Mouse (Mus musculus) hindbrain, embryonic 12.5 days (tissue): ENCODE measurements at regions not wholly inside any gene's neighbourhood (a gene's known extent, or its start where the extent isn't known, plus 50 kb on each side); places are given as distances from the start of the nearest gene placed in this dataset.

Experiments used
- ATAC-seq: fragments of 200-750 bp; cut with Nextera tagmentation; 2 replicates; pipeline ENCODE4 v1.8.0; 2017; ENCODE audit warnings: moderate TSS enrichment; ENCODE audit not compliant: low FRiP score
- H3K27ac ChIP-seq: fragments of 300-500 bp; sonication (generic); 2 replicates; pipeline ENCODE4 v1.5.1; 2016; ENCODE audit warnings: mild to moderate bottlenecking
- H3K27me3 ChIP-seq: fragments of 300-500 bp; sonication (generic); 2 replicates; pipeline ENCODE4 v1.6.1; 2016; ENCODE audit warnings: mild to moderate bottlenecking
- H3K36me3 ChIP-seq: fragments of 300-500 bp; sonication (generic); 2 replicates; pipeline ENCODE4 v1.6.1; 2016; ENCODE audit warnings: mild to moderate bottlenecking
- H3K4me1 ChIP-seq: fragments of 300-500 bp; sonication (generic); 2 replicates; pipeline ENCODE4 v1.6.1; 2016
- H3K4me2 ChIP-seq: fragments of 300-500 bp; sonication (generic); replicated peaks from 2 replicates; pipeline ENCODE4 v1.6.1; 2016; ENCODE audit warnings: mild to moderate bottlenecking
- H3K4me3 ChIP-seq: fragments of 300-500 bp; sonication (generic); 2 replicates; pipeline ENCODE4 v1.5.1; 2016; ENCODE audit warnings: mild to moderate bottlenecking
- H3K9ac ChIP-seq: fragments of 300-500 bp; sonication (generic); 2 replicates; pipeline ENCODE4 v1.6.1; 2016; ENCODE audit warnings: mild to moderate bottlenecking, moderate library complexity
- H3K9me3 ChIP-seq: fragments of 300-500 bp; sonication (generic); replicated peaks from 2 replicates; pipeline ENCODE4 v1.6.1; 2016; ENCODE audit warnings: mild to moderate bottlenecking
- WGBS: fragments of 180-500 bp; shearing (Covaris S2); methylation state at CpG from one replicate; pipeline ENCODE4 v1.1.7; 2016; 5-methylcytosine and 5-hydroxymethylcytosine counted together

GRCm38 (mm10) chr19:21989857-21990256 is 149.0 kb upstream of the Trpm3 start:
- Histone ChIP-seq H3K9ac (no peak overlapping the region), H3K27me3 (no peaks in the 10 kb centered on the region), H3K4me3 (no peak overlapping the region), H3K4me2 (no peak overlapping the region), H3K27ac (no peak overlapping the region), H3K36me3 (no peaks in the 10 kb centered on the region), H3K4me1 (no peaks in the 10 kb centered on the region), H3K9me3 (no peaks in the 10 kb centered on the region)
- 85% methylated on average over 4 of the region's 4 CpGs for whole genome bisulfite sequencing
- ATAC-seq, result no peak

GRCm38 (mm10) chr19:21990970-21991369 is 147.9 kb upstream of the Trpm3 start:
- Histone ChIP-seq H3K4me3 (no peak overlapping the region), H3K27ac (no peak overlapping the region), H3K27me3 (no peaks in the 10 kb centered on the region), H3K36me3 (no peaks in the 10 kb centered on the region), H3K9me3 (no peaks in the 10 kb centered on the region), H3K4me2 (no peak overlapping the region), H3K4me1 (no peaks in the 10 kb centered on the region), H3K9ac (no peak overlapping the region)
- ATAC-seq, result no peak
- WGBS, result 89% methylated on average over 4 of the region's 4 CpGs

- Histone ChIP-seq H3K4me2 (no peak overlapping the region), H3K9me3 (no peaks in the 10 kb centered on the region), H3K27ac (no peak overlapping the region), H3K4me3 (no peak overlapping the region), H3K36me3 (no peaks in the 10 kb centered on the region), H3K4me1 (no peaks in the 10 kb centered on the region), H3K9ac (no peak overlapping the region), H3K27me3 (no peaks in the 10 kb centered on the region)
- no peak for ATAC-seq
Measured at GRCm38 (mm10) chr19:21991413-21991812, 147.4 kb upstream of the Trpm3 start.

- Histone ChIP-seq H3K9ac (no peak overlapping the region), H3K9me3 (no peaks in the 10 kb centered on the region), H3K27me3 (no peaks in the 10 kb centered on the region), H3K4me3 (no peak overlapping the region), H3K27ac (no peak overlapping the region), H3K4me2 (no peak overlapping the region), H3K4me1 (no peaks in the 10 kb centered on the region), H3K36me3 (no peaks in the 10 kb centered on the region)
- 80% methylated on average over 5 of the region's 5 CpGs for WGBS
- ATAC-seq, result no peak
Measured at GRCm38 (mm10) chr19:21999621-22000020, 139.2 kb upstream of the Trpm3 start.

GRCm38 (mm10) chr19:22008053-22008935 is 130.6 kb upstream of the Trpm3 start:
- Histone ChIP-seq H3K9me3 (no peaks in the 10 kb centered on the region), H3K27me3 (no peaks in the 10 kb centered on the region), H3K4me1 (no peaks in the 10 kb centered on the region), H3K4me3 (no peak overlapping the region), H3K27ac (no peak overlapping the region), H3K9ac (no peak overlapping the region), H3K4me2 (no peak overlapping the region), H3K36me3 (no peaks in the 10 kb centered on the region)
- WGBS, result 79% methylated on average over 13 of the region's 13 CpGs
- peak; percentile 67; the same call in 1 of the 2 replicates for ATAC-seq

- Histone ChIP-seq H3K4me1 (no peaks in the 10 kb centered on the region), H3K9ac (no peak overlapping the region), H3K36me3 (no peaks in the 10 kb centered on the region), H3K27ac (no peak overlapping the region), H3K27me3 (no peaks in the 10 kb centered on the region), H3K4me3 (no peak overlapping the region), H3K9me3 (no peaks in the 10 kb centered on the region), H3K4me2 (no peak overlapping the region)
- 0 out of 2 replicates have a peak, but pooled peaks have one; percentile 26 for ATAC-seq
- WGBS, result 66% methylated on average over 5 of the region's 5 CpGs
Measured at GRCm38 (mm10) chr19:22010239-22010638, 128.6 kb upstream of the Trpm3 start.

- no peak overlapping the region for H3K4me2 ChIP-seq
- no peak overlapping the region for H3K27ac ChIP-seq
- 88% methylated on average over 3 of the region's 3 CpGs for WGBS
- ATAC-seq, result no peak
- no peaks in the 10 kb centered on the region for H3K4me1 ChIP-seq
- no peaks in the 10 kb centered on the region for H3K27me3 ChIP-seq
- no peak overlapping the region for H3K9ac ChIP-seq
- no peaks in the 10 kb centered on the region for H3K9me3 ChIP-seq
- no peaks in the 10 kb centered on the region for H3K36me3 ChIP-seq
- H3K4me3 ChIP-seq, result no peak overlapping the region
Measured at GRCm38 (mm10) chr19:22015854-22016610, 122.8 kb upstream of the Trpm3 start.

GRCm38 (mm10) chr19:22017425-22017824 is 121.4 kb upstream of the Trpm3 start:
- WGBS, result 80% methylated on average over 2 of the region's 2 CpGs
- Histone ChIP-seq H3K4me2 (no peak overlapping the region), H3K9me3 (no peaks in the 10 kb centered on the region), H3K9ac (no peak overlapping the region), H3K4me3 (no peak overlapping the region), H3K27ac (no peak overlapping the region), H3K36me3 (no peaks in the 10 kb centered on the region), H3K4me1 (no peaks in the 10 kb centered on the region), H3K27me3 (no peaks in the 10 kb centered on the region)
- ATAC-seq, result no peak

- no peak overlapping the region for H3K4me2 ChIP-seq
- no peak overlapping the region for H3K4me3 ChIP-seq
- ATAC-seq, result no peak
- H3K36me3 ChIP-seq, result no peaks in the 10 kb centered on the region
- no peak overlapping the region for H3K27ac ChIP-seq
- no peaks in the 10 kb centered on the region for H3K4me1 ChIP-seq
- no peaks in the 10 kb centered on the region for H3K9me3 ChIP-seq
- no peak overlapping the region for H3K9ac ChIP-seq
- H3K27me3 ChIP-seq, result no peaks in the 10 kb centered on the region
Measured at GRCm38 (mm10) chr19:22027577-22027976, 111.3 kb upstream of the Trpm3 start.

- 76% methylated on average over 6 of the region's 6 CpGs for WGBS
- ATAC-seq, result no peak
- no peak overlapping the region for H3K27ac ChIP-seq
- no peaks in the 10 kb centered on the region for H3K36me3 ChIP-seq
- H3K4me1 ChIP-seq, result no peaks in the 10 kb centered on the region
- no peak overlapping the region for H3K4me2 ChIP-seq
- H3K4me3 ChIP-seq, result no peak overlapping the region
- H3K9me3 ChIP-seq, result no peaks in the 10 kb centered on the region
- no peaks in the 10 kb centered on the region for H3K27me3 ChIP-seq
- no peak overlapping the region for H3K9ac ChIP-seq
Measured at GRCm38 (mm10) chr19:22047657-22048056, 91.2 kb upstream of the Trpm3 start.

GRCm38 (mm10) chr19:22066302-22066701 is 72.5 kb upstream of the Trpm3 start:
- Histone ChIP-seq H3K27ac (no peak overlapping the region), H3K36me3 (no peaks in the 10 kb centered on the region), H3K9ac (no peak overlapping the region), H3K4me2 (no peak overlapping the region), H3K4me1 (no peaks in the 10 kb centered on the region), H3K27me3 (no peaks in the 10 kb centered on the region), H3K9me3 (no peaks in the 10 kb centered on the region), H3K4me3 (no peak overlapping the region)
- 84% methylated on average over 8 of the region's 8 CpGs for WGBS
- no peak for ATAC-seq

- Histone ChIP-seq H3K4me1 (no peaks in the 10 kb centered on the region), H3K36me3 (no peaks in the 10 kb centered on the region), H3K27me3 (no peaks in the 10 kb centered on the region), H3K27ac (no peak overlapping the region), H3K9me3 (no peaks in the 10 kb centered on the region), H3K4me3 (no peak overlapping the region), H3K4me2 (no peak overlapping the region), H3K9ac (no peak overlapping the region)
- no peak for ATAC-seq
- 80% methylated on average over 15 of the region's 15 CpGs for WGBS
Measured at GRCm38 (mm10) chr19:22070246-22071030, 68.4 kb upstream of the Trpm3 start.
